Mouse (Mus musculus) testis, postnatal 14 days (tissue): ENCODE measurements around the gene Mroh8.
"Not testable (repeated sequence)": the region's sequence is repeated elsewhere in the genome, so short reads cannot be mapped to it uniquely, and the experiment has no call there.

ENCODE experiments used
- DNase-seq: peaks from one replicate; pipeline ENCODE4 v3.0.0; 2021; ENCODE audit warnings: low spot score

The Mroh8 gene

DNA sequence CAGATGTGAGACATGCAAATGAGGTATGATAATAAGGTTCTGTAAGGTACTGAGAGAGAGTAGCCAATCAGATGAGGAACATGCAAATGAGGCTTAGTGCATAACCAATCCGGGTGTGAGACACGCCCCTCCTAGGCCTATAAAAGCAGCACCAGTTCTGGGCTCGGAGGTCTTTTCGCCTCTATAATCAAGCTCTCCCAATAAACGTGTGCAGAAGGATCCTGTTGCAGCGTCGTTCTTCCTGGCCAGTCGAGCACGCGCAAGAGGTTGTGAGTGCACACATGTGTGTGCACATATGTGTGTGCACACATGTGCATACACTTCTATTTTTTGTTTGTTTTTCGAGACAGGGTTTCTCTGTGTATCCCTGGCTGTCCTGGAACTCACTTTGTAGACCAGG is 80.9 kb downstream of the Mroh8 start:
- not testable (repeated sequence) for DNase-seq

- no peak for DNase-seq
Observed at GRCm38 (mm10) chr2:157190651-157191050, 88.7 kb downstream of the Mroh8 start.

- DNase-seq, result no peak
Observed at GRCm38 (mm10) chr2:157187223-157187622, 92.1 kb downstream of the Mroh8 start.

DNA sequence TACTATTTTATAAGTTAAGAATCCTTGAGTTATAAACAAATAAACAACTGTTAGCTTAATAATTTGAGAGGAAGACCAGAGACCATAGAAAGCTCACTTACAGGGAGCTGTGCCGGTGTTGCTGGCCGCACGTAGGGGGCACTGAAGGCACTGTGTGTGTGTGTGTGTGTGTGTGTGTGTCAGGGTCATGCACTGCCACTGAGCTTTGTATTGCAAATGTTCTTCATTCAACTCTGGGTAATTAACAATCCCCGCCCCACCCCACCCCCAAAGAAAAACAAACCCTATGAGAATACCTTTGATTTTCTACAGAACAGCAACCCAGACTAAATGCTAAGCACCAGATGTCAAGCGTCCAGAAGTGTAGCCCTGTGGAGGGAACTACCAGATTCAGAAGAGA is 92.8 kb downstream of the Mroh8 start:
- no peak for DNase-seq

- no peak for DNase-seq
Observed at GRCm38 (mm10) chr2:157185022-157185660, 94.2 kb downstream of the Mroh8 start.

- no peak for DNase-seq
Observed at GRCm38 (mm10) chr2:157178167-157178566, 101.2 kb downstream of the Mroh8 start.

DNA sequence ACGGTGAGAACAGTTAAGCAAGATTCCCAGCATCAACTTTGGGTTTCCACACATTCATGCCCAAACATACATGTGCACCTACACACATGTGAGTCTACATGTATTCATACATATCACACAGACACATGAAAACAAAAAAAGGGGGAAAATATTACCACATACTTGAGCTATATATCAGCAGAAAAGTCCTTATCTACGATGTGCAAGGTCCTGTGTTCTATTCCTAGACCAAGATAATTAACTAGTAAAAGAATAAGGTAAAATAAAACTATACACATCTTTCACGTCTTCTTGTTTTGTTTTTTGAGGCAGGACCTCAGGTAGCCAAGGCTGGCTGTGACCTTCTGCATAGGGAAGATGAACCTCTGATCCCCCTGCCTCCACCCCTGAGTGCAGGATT is 103.1 kb downstream of the Mroh8 start:
- no peak for DNase-seq

- DNase-seq, result no peak
Observed at GRCm38 (mm10) chr2:157174416-157174815, 104.9 kb downstream of the Mroh8 start.

DNA sequence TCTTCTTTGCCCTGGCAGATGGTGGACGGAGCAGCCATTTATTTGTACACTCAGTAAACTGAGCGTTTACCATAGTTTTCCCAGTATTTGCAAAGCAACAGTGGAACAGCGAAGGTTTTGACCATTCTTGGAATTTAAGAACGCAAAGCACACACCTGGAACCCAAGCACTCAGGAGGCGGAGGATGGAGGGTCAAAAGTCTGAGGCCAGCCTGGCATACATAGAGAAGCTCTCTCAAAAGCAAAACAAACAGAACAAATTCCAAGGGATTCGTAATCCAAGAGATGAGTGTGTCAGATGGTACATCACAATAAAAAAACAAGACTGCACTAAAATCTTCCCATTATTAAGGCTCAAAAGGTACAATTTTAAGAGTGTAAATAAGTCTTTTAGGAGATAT is 105.8 kb downstream of the Mroh8 start:
- DNase-seq, result no peak

GRCm38 (mm10) chr2:157172984-157173383 is 106.4 kb downstream of the Mroh8 start:
- DNase-seq, result no peak

- no peak for DNase-seq
Observed at GRCm38 (mm10) chr2:157170626-157171025, 108.7 kb downstream of the Mroh8 start.

DNA sequence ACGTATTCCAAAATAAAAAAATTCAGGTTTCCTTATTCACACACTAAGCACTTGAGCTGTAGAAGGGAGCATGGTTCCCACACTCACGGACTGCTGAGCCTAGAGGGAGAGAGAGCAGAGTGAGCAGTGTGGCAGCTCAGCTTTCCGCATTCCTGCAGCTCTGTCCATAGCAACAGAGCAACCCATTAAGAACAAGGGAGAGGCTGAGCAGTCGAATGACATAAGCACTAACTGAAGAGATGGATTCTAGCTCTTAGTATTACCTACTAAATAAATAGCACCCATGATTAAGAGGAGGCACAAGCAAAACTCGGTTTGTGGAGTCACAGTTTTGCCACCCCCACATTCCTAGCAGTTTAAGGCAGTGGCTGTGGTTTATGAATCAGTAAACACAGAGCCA is 109.2 kb downstream of the Mroh8 start:
- DNase-seq, result no peak

- DNase-seq, result no peak
Observed at GRCm38 (mm10) chr2:157166371-157167080, 112.8 kb downstream of the Mroh8 start.

DNA sequence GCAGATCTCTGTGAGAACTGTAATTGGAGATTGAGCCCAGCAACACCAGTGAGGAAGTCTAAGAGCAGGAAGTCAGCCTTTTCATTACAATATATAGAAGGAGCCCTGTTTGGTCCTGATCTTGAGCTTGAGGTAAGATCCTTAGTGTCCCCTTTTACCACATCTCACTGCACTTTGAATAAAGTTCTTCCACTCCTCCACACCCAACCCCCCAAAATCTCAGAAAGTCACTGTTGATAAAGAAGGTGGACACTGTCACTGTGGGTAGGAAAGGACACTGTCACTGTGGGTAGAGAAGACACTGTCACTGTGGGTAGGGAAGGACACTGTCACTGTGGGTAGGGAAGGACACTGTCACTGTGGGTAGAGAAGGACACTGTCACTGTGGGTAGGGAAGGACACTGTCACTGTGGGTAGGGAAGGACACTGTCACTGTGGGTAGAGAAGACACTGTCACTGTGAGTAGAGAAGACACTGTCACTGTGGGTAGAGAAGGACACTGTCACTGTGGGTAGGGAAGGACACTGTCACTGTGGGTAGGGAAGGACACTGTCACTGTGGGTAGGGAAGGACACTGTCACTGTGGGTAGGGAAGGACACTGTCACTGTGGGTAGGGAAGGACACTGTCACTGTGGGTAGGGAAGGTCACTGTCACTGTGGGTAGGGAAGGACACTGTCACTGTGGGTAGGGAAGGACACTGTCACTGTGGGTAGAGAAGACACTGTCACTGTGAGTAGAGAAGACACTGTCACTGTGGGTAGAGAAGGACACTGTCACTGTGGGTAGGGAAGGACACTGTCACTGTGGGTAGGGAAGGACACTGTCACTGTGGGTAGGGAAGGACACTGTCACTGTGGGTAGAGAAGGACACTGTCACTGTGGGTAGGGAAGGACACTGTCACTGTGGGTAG is 113.8 kb downstream of the Mroh8 start:
- not testable (repeated sequence) for DNase-seq

GRCm38 (mm10) chr2:157164101-157164500 is 115.2 kb downstream of the Mroh8 start:
- DNase-seq, result no peak
